Mouse (Mus musculus): Measurements from ENCODE around the gene Cic. TPM values are rescaled to one million over a fixed set of nuclear protein-coding genes. Genes with fewer than 3 reads are reported as not detected.

The Cic gene
- polyA plus RNA-seq, 1 experiment from 2014 or later, result 46.6 TPM

DNA sequence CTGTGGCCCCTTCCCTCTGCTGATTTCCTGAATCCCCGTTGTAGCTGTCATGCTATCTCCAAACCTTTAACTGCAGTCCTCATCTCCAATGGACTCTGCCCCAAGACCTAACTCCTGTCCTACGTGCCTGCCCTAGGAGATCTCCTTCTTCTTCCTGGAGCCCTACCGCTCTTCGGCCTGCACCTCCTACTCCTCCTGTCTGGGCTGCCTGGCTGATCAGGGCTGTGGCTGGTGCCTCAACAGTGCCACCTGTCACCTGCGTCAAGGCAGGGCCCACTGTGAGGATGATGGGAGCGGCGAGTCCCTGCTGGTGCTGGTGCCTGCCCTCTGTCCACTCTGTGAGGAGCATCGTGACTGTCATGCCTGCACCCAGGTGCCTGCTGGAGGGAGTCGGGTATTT, 71.8 kb downstream of the Cic start:
- H3K9ac ChIP-seq (replicated peaks; ENCODE audit: low read depth, low read length), result no peak overlapping the region
- no peak overlapping the region for H3K27ac ChIP-seq (ENCODE audit: low read depth, low read length)
- peaks cover 45% of the 10 kb centered on the region for H3K36me3 ChIP-seq (ENCODE audit: control insufficient read depth, insufficient read depth, low read length)
- 93% methylated on average over 9 of the region's 9 CpGs for WGBS
- H3K4me3 ChIP-seq (ENCODE audit: low read depth, low read length), result no peak overlapping the region
- no peak overlapping the region for H3K4me2 ChIP-seq (ENCODE audit: low read depth, low read length)
- no peaks in the 10 kb centered on the region for H3K4me1 ChIP-seq (ENCODE audit: control insufficient read depth, insufficient read depth, low read length)
- no peaks in the 10 kb centered on the region for H3K27me3 ChIP-seq (ENCODE audit: control insufficient read depth, insufficient read depth, low read length)
- no peaks in the 10 kb centered on the region for H3K9me3 ChIP-seq (ENCODE audit: control insufficient read depth, low read length)
- no peak for ATAC-seq (ENCODE audit: low read depth)

DNA sequence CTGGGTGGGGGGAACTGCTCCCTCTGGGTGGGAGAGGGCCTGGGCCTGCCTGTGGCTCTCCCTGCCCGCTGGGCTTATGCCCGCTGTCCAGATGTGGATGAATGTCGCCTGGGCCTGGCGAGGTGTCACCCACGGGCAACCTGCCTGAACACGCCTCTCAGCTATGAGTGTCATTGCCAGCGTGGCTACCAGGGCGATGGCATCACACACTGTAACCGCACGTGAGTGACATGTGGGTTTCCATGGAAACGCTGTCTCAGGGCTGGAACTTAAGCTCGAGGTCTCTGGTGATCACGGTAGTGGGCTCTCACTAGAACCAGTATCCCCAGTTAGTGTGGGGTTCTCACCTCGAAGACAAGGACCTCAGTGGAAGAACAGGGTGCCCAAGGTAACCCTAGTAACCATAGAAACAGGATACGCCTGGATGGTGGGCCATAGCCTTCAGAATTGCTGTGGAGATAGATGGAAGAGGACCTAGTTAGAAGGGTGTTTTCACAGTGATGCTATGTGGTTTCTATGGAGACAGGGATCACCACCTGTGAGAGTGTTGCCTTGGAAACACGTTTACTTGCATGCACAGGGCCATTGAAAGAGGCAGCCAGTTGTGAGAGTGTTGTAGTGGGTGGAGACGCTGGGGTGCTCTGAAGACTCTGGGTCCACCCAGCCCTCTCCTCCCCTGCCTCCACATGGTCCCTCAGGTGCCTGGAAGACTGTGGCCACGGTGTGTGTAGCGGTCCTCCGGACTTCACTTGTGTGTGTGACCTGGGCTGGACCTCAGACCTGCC, 73.7 kb downstream of the Cic start:
- no peaks in the 10 kb centered on the region for H3K4me1 ChIP-seq (ENCODE audit: control insufficient read depth, insufficient read depth, low read length)
- no peak overlapping the region for H3K27ac ChIP-seq (ENCODE audit: low read depth, low read length)
- H3K4me2 ChIP-seq (ENCODE audit: low read depth, low read length), result no peak overlapping the region
- H3K9me3 ChIP-seq (ENCODE audit: control insufficient read depth, low read length), result no peaks in the 10 kb centered on the region
- 76% methylated on average over 20 of the region's 20 CpGs for WGBS
- no peak overlapping the region for H3K9ac ChIP-seq (replicated peaks; ENCODE audit: low read depth, low read length)
- ATAC-seq (ENCODE audit: low read depth), result no peak
- no peaks in the 10 kb centered on the region for H3K27me3 ChIP-seq (ENCODE audit: control insufficient read depth, insufficient read depth, low read length)
- H3K36me3 ChIP-seq (ENCODE audit: control insufficient read depth, insufficient read depth, low read length), result peaks cover 38% of the 10 kb centered on the region
- no peak overlapping the region for H3K4me3 ChIP-seq (ENCODE audit: low read depth, low read length)

Small RNA genes lying within 50 kb of the gene (microRNA-seq; reads per million reads assigned to microRNA genes)
- gene Mir7048, result not detected

Other genes with a start within 250 kb of the Cic start
- 22.2 and 28.1 TPM in 2 replicates for gene Grik5, start 195.4 kb upstream of the Cic start, polyA plus RNA-seq (2014; fragmentation: Nextera tagmentation; extraction: Ambion mirVana)
- gene Zfp574, start 195.1 kb upstream of the Cic start, polyA plus RNA-seq (2014; fragmentation: Nextera tagmentation; extraction: Ambion mirVana), result 24.6 and 27.3 TPM in 2 replicates
- gene Pou2f2, start 88.0 kb upstream of the Cic start, polyA plus RNA-seq (2014; fragmentation: Nextera tagmentation; extraction: Ambion mirVana), result 27.5 and 33.6 TPM in 2 replicates
- gene Dedd2, start 47.1 kb upstream of the Cic start, polyA plus RNA-seq (2014; fragmentation: Nextera tagmentation; extraction: Ambion mirVana), result 14.9 and 15.3 TPM in 2 replicates
- 1.7 and 2.8 TPM in 2 replicates for gene Zfp526, start 46.3 kb upstream of the Cic start, polyA plus RNA-seq (2014; fragmentation: Nextera tagmentation; extraction: Ambion mirVana)
- 21.5 and 25.1 TPM in 2 replicates for gene Gsk3a, start 29.9 kb upstream of the Cic start, polyA plus RNA-seq (2014; fragmentation: Nextera tagmentation; extraction: Ambion mirVana)
- gene Erf, start 16.9 kb upstream of the Cic start, polyA plus RNA-seq (2014; fragmentation: Nextera tagmentation; extraction: Ambion mirVana), result 4.5 and 4.8 TPM in 2 replicates
- 561 and 590 TPM in 2 replicates for gene Pafah1b3, start 30.3 kb downstream of the Cic start, polyA plus RNA-seq (2014; fragmentation: Nextera tagmentation; extraction: Ambion mirVana)
- 2.7 and 4.3 TPM in 2 replicates for gene Prr19, start 33.7 kb downstream of the Cic start, polyA plus RNA-seq (2014; fragmentation: Nextera tagmentation; extraction: Ambion mirVana)
- 70.6 and 94.9 TPM in 2 replicates for gene Tmem145, start 38.4 kb downstream of the Cic start, polyA plus RNA-seq (2014; fragmentation: Nextera tagmentation; extraction: Ambion mirVana)
- 22.6 and 22.9 TPM in 2 replicates for gene Megf8, start 49.5 kb downstream of the Cic start, polyA plus RNA-seq (2014; fragmentation: Nextera tagmentation; extraction: Ambion mirVana)
- not detected in 2 replicates for gene Cnfn, start 102.0 kb downstream of the Cic start, polyA plus RNA-seq (2014; fragmentation: Nextera tagmentation; extraction: Ambion mirVana)
- 3.5 and 6.5 TPM in 2 replicates for gene Lipe, start 131.0 kb downstream of the Cic start, polyA plus RNA-seq (2014; fragmentation: Nextera tagmentation; extraction: Ambion mirVana)
- gene Cxcl17, start 145.2 kb downstream of the Cic start, polyA plus RNA-seq (2014; fragmentation: Nextera tagmentation; extraction: Ambion mirVana), result 0.49 and 0.66 TPM in 2 replicates
- gene Ceacam1, start 209.9 kb downstream of the Cic start, polyA plus RNA-seq (2014; fragmentation: Nextera tagmentation; extraction: Ambion mirVana), result 1.1 and 1.2 TPM in 2 replicates